Mouse (Mus musculus): ENCODE measurements around the gene Napa.

Napa gene

DNA sequence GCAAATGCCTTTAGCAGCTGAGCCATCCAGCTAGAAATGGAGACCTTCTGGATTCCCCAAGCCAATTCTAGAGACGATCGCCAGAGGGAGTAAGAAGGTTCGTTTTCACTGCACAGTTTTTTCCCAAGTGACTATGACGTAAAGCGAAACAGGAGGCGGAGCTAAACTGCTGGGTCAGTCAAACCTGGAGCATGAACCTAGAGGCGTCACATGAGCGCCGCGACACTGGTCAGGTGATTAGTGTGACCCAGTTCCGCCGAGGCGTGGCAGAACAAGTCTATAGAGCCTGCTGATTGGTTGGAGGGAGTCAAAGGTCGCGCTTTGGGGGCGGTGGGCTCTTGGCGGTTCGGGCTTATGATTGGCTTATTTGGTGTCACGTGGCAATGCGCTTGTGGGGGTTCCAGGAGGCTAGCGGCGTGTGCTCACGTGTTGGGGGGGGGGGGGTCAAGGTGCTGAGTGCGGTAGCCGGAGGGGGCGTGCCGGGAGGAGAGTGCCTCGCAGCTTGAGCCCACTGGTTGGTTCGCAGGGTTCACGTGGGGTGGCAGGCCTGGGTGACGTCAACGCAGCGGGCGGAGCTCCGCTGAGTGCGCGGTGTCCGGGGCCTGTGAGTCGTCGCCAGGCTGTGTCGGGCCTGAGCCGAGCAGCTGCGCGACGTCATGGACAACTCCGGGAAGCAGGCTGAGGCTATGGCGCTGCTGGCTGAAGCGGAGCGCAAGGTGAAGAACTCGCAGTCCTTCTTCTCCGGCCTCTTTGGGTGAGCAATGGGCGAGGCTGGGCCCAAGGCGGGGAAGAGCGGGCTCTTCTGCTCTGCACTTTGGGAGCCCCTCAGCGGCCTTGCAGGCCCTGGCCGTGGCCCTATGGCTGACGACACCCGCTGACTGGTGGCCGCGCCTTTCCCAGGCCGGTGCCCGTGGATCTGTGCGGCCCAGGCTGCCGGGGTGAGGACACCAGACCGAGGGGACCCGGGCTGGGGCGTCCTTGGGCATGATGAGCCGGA, at the start of gene Napa:
TSS of gene Napa (plus strand) at position 438 of the 997 bp plus-strand sequence.
- DNase-seq (ENCODE audit: low spot score): peak; percentile 100

DNA sequence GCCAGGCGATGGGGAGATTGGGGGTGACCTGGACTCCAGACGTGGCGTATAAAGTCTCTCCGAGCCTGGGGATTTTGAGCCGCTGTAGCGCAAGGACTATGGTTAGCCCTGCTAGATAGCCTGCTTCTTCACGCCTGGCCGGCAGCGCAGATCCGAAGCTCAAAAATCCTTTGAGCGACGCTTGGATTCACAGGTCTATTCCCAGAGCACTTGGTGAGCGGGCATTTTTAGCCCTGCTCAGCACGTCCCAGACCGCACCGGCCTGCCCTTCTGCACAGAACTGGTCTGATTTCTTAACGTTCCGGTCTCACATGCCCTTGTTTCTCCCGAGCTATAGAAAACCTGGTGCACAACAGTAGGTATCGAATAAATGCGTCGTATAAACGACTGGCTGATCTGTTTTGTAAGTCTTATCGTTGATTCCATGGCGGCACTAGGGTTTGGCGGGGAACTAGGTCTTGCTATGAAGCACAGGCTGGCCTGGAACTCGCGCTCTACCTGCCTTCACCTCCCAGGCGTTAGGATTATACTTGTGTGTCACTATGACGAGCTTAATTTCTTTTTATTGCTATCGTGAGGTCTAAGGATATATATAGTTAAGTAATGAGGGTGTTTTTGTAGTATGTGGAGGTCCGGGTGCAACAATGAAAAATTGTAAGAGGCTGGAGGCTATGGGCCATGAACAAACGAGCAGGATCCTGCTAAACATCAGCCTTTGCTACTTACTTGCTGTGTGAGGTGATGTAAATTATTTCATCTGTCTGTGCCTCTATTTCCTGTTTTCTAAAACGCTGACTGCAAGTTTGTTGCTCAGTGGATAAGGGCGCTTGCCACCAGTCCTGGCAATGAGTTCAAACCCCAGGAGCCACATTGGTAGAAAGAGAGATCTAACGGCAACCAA, 49.3 kb upstream of the Napa start:
- peak; percentile 36 for DNase-seq (ENCODE audit: low spot score)

DNA sequence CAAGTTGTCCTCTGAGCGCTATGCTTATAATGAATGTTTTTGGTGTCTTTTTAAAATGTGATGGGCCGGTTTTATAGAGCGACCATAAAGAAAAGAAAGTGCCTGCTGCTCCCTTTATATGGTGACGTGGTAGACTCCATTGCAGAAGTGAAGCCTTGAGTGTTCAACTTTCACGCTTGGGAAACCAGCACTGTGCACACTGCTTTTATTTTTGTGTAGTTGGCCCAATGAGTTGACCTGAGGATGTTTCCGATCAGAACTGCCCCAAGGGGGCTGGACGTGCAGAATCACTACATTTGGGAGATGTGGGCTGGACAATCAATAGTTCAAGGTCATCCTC, 48.7 kb upstream of the Napa start:
- no peak for DNase-seq (ENCODE audit: low spot score)

DNA sequence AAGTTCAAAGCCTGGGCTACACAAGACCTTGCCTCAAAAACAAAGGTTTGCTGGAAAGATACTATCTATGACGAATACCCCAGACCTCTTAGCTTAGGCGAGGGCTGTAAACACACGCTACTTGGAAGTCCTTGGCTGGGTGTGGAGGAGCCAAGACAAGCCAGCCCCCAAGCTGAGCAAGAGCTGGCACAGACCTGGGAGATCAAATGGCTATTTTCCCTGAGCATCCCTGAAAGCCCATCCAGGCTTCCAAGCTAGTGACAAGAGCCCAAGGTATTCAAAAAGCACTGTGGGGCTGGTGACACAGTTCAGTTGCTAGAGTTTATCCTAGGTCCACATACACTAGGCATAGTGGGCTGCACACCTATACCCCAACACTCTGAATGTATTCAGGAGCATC, 47.7 kb upstream of the Napa start:
- DNase-seq (ENCODE audit: low spot score): no peak

DNA sequence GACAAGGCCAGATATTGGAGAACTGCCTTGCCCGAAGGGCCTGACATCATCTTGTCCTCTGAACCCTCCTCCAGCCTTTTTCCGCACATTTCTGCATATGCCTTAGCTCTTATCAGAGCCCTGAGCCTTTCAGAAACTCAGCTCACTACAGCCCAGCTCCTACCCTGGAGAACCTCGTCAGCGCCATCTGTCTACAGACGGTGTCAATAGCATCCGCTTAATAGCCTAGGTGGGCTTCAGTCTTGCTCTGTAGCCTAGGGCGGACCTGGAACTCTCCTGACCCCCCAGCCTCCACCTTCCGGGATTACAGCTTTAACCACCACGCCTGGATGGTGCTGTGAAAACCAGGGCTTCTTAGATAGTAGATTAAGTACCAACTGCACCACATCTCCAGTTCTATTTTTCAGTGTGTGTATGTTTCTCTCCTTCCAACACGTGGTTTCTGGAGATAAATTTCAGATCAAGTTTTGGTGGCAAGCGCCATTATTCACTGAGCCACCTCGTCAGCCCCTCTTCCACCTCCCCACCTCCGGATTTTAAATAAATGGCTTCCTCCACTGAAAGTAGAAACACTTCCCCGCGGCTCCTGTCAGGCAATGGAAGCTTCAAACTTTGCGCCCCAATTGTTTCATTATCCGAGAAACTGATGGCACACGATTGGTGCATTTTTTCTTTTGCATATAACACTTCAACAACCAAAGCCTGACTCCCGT, 46.2 kb upstream of the Napa start:
- peak; percentile 87 for DNase-seq (ENCODE audit: low spot score)

DNA sequence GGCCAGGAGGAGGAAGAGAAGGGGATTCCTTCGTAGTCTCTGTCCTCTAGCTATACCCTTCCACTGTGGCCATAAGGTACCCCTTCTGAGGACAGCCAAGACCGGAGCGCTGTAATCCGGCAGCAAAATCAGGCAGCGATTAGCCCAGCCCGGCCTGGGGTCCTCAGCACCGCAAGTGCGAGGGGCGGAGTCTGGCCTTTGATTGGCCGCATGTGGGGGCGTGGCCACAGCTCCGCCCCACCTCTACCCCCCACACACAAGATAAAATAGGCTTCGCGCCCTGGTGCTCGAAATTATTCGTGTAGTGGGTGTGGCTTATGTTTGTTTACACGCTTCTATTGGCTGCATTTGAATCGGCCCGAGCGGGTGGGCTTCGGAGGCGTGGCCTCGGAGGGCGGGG, 45.6 kb upstream of the Napa start:
- DNase-seq (ENCODE audit: low spot score): peak; percentile 98

DNA sequence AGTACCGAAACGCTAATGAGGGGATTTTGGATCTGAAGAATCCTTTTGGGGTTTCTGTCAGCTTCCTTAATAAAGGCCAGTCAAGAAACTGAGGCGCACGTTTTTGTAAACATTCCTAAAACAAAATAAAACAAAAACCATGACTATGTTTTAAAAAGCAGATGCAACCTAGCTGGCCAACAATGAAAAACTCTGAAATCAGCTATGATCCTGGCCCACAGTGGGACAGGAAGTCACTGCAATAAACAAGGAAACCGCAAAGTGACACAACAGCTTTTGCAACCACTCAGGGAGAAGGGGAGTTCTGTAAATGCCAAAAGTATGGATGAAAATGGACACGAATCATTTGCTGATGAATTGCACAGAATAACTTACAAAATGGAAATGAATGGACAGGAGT, 45.2 kb upstream of the Napa start:
- no peak for DNase-seq (ENCODE audit: low spot score)

DNA sequence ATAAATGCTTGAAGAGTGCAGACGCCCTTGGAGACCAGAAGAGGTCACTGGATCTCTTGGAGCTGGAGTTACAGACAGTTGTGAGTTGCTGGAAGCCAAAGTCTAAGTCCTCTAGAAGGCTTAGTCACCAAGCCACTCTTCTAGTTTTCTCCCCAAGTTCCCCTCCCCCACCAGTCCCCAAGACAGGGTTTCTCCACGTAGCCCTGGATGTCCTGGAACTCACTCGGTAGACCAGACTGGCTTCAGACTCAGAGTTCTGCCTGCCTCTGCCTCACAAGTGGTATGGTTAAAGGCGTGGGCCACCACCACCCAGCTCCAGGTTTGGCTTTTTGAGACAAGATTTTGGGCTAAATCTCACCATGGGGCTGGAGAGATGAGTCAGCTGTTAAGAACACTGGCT, 43.3 kb upstream of the Napa start:
- no peak for DNase-seq (ENCODE audit: low spot score)

DNA sequence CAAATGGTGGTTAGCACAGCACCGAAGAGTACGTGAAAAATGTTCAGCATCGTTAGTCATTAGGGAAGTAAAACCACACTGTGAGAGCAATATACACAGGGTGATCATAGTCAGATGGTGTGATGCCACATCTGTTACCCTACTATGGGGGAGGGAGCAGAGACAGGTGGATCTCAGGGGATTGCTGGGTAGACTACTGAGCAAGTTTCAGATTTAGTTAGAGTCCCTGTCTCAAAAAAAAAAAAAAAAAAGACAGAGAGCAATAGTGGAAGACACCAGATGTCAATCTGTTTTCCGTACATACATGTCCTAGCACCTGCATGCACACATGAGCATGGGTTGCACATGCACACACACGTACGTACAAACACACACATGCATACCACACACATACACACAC, 42.6 kb upstream of the Napa start:
- DNase-seq (ENCODE audit: low spot score): no peak

DNA sequence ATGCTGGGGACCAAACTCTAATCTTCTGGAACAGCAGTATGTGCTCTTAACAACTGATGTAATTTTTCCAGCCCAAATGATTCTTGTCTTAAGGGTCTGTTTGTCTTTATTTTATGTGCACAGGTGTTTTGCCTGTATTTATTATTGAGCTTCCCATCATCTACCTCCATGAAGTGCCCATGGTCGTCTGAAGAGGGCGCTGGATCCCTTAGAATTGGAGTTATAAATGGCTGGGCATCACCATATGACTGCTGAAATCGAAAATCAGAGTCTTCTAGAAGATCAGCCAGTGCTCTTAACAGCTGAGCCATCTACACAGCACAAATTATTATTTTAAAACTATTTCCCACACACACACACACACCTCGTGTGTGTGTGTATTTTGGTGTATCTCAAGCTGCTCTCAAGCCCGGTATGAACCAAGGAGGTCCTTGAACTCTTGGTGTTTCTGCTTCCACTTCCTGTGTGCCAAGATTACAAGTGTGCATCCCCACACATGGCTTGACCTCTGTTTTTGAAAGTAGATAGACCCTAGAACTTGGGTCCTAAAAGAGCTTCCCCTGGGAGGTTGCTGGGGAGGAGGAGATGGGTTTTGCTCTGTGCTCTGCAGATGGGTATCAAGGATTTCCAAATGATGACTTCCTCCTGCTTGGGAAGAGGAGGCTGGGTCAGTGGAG, 41.7 kb upstream of the Napa start:
- no peak for DNase-seq (ENCODE audit: low spot score)

DNA sequence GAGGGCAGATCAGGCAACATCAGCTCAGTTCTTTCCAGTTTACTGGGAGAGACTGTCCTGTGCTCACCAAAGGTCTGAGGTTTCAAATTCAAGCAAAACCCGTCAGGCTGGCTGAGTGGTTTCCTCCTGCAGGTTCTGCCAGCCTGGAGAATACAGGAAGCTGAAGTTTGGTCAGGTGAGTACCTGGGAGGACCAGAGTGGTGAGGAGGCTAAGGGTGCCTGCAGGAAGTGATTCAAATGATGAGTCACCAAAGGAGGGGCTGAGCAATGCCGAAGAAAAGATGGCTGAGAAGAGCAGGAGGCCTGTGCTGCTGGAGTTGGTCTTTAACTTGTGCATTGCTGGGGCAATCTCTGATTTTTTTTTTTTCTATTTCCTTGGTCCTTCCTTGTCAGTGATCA, 41.1 kb upstream of the Napa start:
- DNase-seq (ENCODE audit: low spot score): no peak

DNA sequence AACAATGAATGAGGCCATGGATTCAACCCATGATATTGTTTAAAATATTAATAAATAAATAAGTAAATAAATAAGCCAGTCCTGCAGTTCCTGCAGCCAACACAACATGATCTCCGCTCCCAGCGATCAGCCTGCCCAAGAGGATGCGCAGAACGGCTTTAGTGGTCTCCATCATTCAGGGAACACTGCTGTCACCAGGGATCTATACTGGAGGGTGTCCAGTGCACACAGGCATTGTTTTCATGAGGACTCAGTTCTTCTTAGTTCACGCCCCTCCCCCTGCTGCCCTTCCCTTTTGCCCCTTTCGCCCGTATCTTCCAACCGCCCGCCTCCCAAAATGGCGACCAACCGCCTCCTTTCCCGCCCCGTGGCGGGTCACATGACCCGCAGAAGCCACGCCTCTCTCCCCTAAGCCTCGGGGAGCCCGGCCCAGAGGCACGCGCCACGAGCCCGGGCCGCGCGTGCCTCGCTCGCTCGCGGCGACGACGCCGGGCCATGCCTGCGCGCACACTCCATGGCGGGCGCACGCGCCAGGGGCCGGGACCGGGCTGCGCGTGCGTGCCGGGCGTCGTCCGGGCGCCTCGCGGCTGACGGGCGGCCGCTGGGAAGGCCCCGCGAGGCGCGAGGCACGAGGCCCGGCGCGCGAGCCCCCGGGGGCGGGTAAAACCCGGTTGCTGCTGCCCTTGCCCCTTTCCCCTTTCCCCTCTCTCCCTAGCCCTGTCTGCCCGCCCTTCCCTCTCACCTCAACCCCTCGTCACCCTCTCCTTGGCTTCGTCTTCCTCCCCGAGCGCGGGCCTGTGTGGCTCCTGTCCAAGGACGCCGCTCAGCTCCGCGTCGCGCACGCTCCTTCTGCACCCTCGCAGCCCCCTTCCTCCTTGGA, 36.8 kb upstream of the Napa start, which contains the start of gene Zfp541:
TSS of gene Zfp541 (plus strand) at position 596 of the 880 bp plus-strand sequence.
- DNase-seq (ENCODE audit: low spot score): no peak

DNA sequence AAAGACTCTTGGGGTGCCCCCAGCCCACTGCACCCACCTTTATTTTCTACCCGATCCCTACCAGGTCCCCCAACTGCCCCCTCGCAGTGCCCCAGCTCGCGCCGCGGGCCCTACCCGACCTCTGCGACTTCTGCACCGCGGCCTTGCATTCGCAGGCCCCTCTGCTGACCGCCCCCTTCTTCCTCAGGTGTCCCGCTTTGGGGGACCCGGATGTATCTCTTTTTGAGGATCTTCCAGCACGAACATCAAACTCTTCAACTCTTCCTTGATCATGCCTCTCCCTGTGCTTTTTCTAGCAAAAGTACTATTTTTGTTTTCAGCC, 36.2 kb upstream of the Napa start:
- no peak for DNase-seq (ENCODE audit: low spot score)

DNA sequence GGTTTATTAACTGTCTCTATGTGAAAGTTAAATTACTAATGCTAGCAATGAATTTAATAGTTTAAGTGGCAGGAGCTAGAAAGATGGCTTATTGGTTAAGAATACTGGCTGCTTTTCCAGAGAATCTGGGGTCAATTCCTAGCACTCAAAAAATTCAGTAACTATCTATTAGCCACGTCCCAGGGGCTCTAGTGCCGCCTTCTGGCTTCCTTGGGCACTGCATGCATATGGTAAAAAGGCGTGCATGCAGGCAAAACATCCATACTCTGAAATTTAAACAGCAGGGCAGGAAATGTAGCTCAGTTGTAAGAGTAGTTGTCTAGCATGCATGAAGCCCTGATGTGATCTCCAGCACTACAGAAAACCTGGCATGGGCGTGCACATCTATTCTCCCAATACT, 34.8 kb upstream of the Napa start:
- DNase-seq (ENCODE audit: low spot score): no peak

DNA sequence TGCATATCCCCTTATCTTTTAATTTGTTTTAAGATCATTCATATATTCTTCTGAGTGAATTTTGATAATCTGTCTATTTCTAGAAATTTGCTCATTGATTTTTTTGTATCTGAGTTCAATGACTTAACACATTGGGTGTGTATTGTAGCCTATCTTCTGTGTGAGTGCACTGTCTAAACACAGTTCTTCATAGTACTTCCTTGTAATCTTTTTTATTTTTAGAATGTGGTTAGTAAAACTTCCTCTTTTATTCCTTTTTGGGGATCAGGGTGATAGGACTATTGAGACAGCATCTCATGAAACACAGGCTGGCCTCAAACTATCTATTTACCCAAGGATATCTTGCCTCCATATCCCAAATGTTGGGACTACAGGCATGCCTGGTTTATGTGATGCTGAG, 27.4 kb upstream of the Napa start:
- DNase-seq (ENCODE audit: low spot score): no peak

DNA sequence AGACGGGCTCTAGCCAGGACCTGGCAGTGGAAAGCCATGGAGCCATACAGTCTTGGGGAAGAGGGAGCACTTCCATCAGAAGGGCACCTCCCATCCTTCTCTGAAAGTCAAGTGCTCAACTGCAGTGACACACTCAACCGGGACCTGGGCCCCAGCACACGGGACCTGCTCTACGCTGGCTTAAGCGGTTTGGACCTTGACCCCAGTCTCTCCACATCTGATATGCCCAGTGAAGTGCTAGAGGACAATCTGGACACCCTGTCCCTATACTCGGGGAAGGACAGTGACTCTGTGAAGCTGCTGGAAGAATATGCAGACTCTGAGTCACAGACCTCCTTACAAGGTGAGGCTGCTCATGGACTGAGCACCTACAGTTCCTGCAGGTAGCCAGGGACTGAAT, 26.4 kb upstream of the Napa start:
- DNase-seq (ENCODE audit: low spot score): no peak

DNA sequence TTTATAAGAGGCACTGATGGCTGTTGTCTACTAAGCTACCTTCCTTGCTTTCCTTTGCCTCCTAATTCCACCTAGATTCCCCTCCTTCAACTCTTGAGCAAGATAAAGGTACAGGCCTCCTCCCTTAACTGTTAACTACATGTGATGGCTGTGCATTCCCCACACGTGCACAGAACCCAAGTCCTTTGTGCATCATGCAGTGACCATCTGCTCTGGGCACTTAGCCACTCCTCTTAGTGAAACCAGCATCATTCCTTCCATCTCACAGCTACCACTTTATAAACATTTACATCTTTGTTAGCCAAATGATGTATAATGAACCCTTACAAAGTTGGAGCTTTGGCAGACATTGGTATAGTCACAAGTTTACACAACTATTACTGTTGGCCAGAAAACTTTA, 18.3 kb upstream of the Napa start:
- DNase-seq (ENCODE audit: low spot score): no peak

DNA sequence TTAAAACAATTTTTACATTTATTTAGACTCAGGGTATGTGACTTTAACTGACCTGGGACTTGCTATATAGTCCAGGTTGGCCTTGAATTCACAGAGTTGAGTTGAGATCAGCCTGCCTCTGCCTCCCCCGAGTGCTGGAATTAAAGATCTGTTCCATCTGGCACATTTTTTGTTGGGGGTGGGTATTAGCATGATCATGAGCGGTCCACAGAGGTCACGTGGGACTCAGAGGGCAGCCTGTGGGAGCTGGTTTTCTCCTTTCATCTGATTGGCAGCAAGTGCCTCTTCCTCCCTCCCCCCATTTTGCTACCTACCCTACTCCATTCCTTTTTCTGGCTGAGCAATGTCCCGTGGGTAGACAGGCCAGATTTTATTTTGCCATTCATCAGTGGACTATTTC, 17.7 kb upstream of the Napa start:
- no peak for DNase-seq (ENCODE audit: low spot score)

DNA sequence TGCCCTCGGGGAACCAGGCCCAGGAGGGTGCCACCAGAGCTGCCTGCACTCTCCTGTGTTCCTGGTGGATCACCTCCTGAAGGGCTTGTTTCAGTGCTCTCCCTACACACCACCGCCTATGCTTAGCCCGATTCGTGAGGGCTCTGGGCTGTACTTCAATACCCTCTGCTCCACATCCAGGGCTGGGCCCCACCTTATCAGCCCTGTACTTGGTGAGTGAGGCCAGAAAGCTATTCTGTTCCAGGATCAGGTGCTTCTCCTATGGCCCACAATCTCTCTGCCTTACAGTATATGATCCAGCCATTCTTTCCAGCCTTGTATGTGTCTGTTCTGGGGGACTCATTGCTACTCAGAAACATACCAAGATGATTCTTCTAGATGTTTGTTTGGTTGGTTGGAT, 14.9 kb upstream of the Napa start:
- no peak for DNase-seq (ENCODE audit: low spot score)

DNA sequence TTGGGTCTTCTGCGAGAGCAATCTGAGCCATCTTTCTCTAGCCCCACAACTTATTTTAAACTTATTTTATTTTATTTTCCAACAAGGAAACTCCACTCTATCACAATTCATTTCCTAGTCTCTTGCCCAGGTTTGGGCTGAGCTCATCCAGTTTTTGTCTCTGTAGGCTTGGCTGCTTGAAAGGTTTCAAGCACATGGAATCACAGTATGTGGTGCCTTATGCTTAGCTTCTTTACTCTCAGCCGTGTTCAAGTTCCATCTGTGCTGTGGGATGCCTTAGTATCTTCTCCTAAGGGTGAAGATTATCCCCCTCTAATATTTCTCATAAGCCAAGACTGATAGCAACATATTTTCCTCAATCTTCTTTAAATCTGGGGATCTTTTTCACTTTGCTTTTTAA, 10.7 kb upstream of the Napa start:
- DNase-seq (ENCODE audit: low spot score): no peak

DNA sequence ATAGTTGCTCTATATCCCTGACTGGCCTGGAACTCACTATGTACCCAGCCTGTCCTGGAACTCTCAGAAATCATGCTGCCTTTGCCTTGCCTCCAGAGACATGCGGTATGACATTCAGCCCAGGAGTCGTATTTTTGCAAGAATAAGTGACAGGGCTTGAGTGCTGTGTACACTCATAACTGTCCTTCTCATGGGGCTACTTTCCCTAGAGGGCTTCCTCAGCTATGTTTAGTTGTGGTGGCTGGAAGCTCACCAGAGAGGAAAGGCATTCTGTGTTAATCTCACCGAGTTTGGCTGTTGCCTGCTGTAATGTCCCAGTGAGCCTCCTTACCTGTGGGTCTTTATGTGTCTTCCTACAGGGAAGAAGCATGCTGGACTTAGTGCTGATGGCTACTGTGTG, 3.7 kb upstream of the Napa start:
- DNase-seq (ENCODE audit: low spot score): no peak

All from embryo, embryonic 10 days (tissue).